Mouse (Mus musculus) adrenal gland, postnatal 36 days (tissue): ENCODE measurements around the gene Cyp46a1. TPM values are rescaled to one million over a fixed set of nuclear protein-coding genes. Genes with fewer than 3 reads are reported as not detected.

Source experiments
- DNase-seq, 2 experiments: peaks; one replicate each; pipeline ENCODE4 v3.0.0; 2021; ENCODE audit warnings: mixed read lengths in 1 of 2
- total RNA-seq, 2 experiments: library from RNA; stranded (reverse); gene quantifications; 2 replicates each; pipeline ENCODE4 v1.2.3; 2021

Gene Cyp46a1
- total RNA-seq, 2 experiments from 2014 or later = 0.99 to 2.0 TPM

- peak; percentile 84 to 90 for DNase-seq
These were observed 29.6 kb downstream of the Cyp46a1 start for GRCm38 (mm10) chr12:108363796-108364195.

- DNase-seq = peak in 1 of 2 experiments; percentile 64
These were observed 31.2 kb downstream of the Cyp46a1 start for GRCm38 (mm10) chr12:108365340-108365739.

- DNase-seq = no peak
These were observed 31.7 kb downstream of the Cyp46a1 start for GRCm38 (mm10) chr12:108365868-108366267.

GRCm38 (mm10) chr12:108367909-108368308 is 33.7 kb downstream of the Cyp46a1 start:
- DNase-seq = peak in 1 of 2 experiments; percentile 35

GRCm38 (mm10) chr12:108368921-108369320 is 34.7 kb downstream of the Cyp46a1 start:
- no peak for DNase-seq

- peak in 1 of 2 experiments; percentile 50 for DNase-seq
These were observed 36.6 kb downstream of the Cyp46a1 start, which contains the start of gene Eml1 for GRCm38 (mm10) chr12:108370596-108371428. Eml1 (plus strand) TSS chr12:108370957.

GRCm38 (mm10) chr12:108371429-108371765 is 37.2 kb downstream of the Cyp46a1 start:
- DNase-seq = no peak

GRCm38 (mm10) chr12:108372241-108372640 is 38.1 kb downstream of the Cyp46a1 start:
- no peak for DNase-seq

- DNase-seq = no peak
These were observed 39.4 kb downstream of the Cyp46a1 start for GRCm38 (mm10) chr12:108373611-108374010.

GRCm38 (mm10) chr12:108374689-108375088 is 40.5 kb downstream of the Cyp46a1 start:
- no peak for DNase-seq

- no peak for DNase-seq
These were observed 44.4 kb downstream of the Cyp46a1 start for GRCm38 (mm10) chr12:108378379-108379133.

GRCm38 (mm10) chr12:108386476-108387232 is 52.5 kb downstream of the Cyp46a1 start:
- peak; percentile 53 to 56 for DNase-seq

- DNase-seq = no peak
These were observed 55.5 kb downstream of the Cyp46a1 start for GRCm38 (mm10) chr12:108389718-108390117.

GRCm38 (mm10) chr12:108392254-108393044 is 58.3 kb downstream of the Cyp46a1 start:
- peak; percentile 65 to 72 for DNase-seq

GRCm38 (mm10) chr12:108393082-108393481 is 58.9 kb downstream of the Cyp46a1 start:
- DNase-seq = peak in 1 of 2 experiments; percentile 26

- DNase-seq = peak; percentile 98 to 99
These were observed 59.5 kb downstream of the Cyp46a1 start for GRCm38 (mm10) chr12:108393637-108394036.

- no peak for DNase-seq
These were observed 60.5 kb downstream of the Cyp46a1 start for GRCm38 (mm10) chr12:108394534-108395284.

GRCm38 (mm10) chr12:108395285-108395660 is 61.1 kb downstream of the Cyp46a1 start:
- peak in 1 of 2 experiments; percentile 27 for DNase-seq

GRCm38 (mm10) chr12:108396081-108396947 is 62.1 kb downstream of the Cyp46a1 start:
- peak; percentile 56 to 58 for DNase-seq

- peak; percentile 63 to 67 for DNase-seq
These were observed 64.5 kb downstream of the Cyp46a1 start for GRCm38 (mm10) chr12:108398681-108399080.
